Mouse (Mus musculus) hindbrain, embryonic 12.5 days (tissue): ENCODE measurements around the gene Pigt. TPM values are rescaled to one million over a fixed set of nuclear protein-coding genes. Genes with fewer than 3 reads are reported as not detected.
A peak's percentile ranks its signal among the peaks of the same experiment; 100 is the strongest.

ENCODE experiments used
- ATAC-seq: fragments of 200-750 bp; cut with Nextera tagmentation; 2 replicates; pipeline ENCODE4 v1.8.0; 2017; ENCODE audit warnings: moderate TSS enrichment; ENCODE audit not compliant: low FRiP score
- H3K27ac ChIP-seq: fragments of 300-500 bp; sonication (generic); 2 replicates; pipeline ENCODE4 v1.5.1; 2016; ENCODE audit warnings: mild to moderate bottlenecking
- H3K27me3 ChIP-seq: fragments of 300-500 bp; sonication (generic); 2 replicates; pipeline ENCODE4 v1.6.1; 2016; ENCODE audit warnings: mild to moderate bottlenecking
- H3K36me3 ChIP-seq: fragments of 300-500 bp; sonication (generic); 2 replicates; pipeline ENCODE4 v1.6.1; 2016; ENCODE audit warnings: mild to moderate bottlenecking
- H3K4me1 ChIP-seq: fragments of 300-500 bp; sonication (generic); 2 replicates; pipeline ENCODE4 v1.6.1; 2016
- H3K4me2 ChIP-seq: fragments of 300-500 bp; sonication (generic); replicated peaks from 2 replicates; pipeline ENCODE4 v1.6.1; 2016; ENCODE audit warnings: mild to moderate bottlenecking
- H3K4me3 ChIP-seq: fragments of 300-500 bp; sonication (generic); 2 replicates; pipeline ENCODE4 v1.5.1; 2016; ENCODE audit warnings: mild to moderate bottlenecking
- H3K9ac ChIP-seq: fragments of 300-500 bp; sonication (generic); 2 replicates; pipeline ENCODE4 v1.6.1; 2016; ENCODE audit warnings: mild to moderate bottlenecking, moderate library complexity
- H3K9me3 ChIP-seq: fragments of 300-500 bp; sonication (generic); replicated peaks from 2 replicates; pipeline ENCODE4 v1.6.1; 2016; ENCODE audit warnings: mild to moderate bottlenecking
- WGBS: fragments of 180-500 bp; shearing (Covaris S2); methylation state at CpG from one replicate; pipeline ENCODE4 v1.1.7; 2016; 5-methylcytosine and 5-hydroxymethylcytosine counted together
- polyA plus RNA-seq: library from polyadenylated mRNA; unstranded; fragments of >200 nt; fragmentation: Nextera tagmentation; extraction: Ambion mirVana; gene quantifications from 2 replicates; pipeline ENCODE4 v1.2.1, GENCODE M21; 2016

Pigt gene
- polyA plus RNA-seq, result 48.9 and 53.3 TPM in 2 replicates

DNA sequence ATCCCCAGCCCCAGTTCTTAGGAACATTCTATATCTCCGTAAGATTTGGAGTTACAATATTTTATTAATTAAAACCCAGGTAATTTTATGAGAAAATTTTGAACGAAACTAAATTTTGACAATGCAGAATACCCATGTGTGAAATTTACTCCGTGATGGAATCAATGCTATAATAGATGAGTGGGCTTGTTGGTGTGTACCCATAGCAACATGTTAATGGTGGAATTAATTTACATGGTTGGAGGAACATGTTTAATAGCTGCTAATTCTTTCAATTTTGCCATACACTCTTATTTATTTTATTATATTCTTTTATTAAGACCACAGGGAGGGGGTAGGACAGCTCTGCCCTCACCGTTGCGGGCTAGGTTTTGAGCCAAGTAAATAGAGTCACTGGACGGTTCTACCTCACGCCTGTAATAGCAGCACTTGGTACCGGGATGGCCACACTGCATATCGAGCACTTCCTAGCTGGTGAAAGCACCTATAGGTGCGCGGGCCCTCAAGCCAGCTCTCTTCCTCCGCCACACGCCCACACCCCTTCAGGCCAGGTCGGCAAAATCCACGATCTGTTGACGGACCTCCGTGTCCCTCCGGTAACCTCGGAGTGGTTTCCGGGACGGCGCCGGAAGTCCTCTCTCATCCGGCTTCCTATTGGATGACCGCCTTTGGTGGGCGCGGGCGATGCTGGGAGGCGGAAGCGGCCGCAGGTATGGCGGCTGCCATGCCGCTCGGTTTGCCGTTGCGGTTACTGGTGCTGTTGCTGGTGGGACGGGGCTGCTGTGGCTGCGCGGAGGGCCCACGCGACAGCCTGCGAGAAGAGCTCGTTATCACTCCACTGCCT, at the start of gene Pigt:
Gene Pigt (plus strand): TSS at position 674 of the 844 bp plus-strand sequence.
- H3K9me3 ChIP-seq, result no peaks in the 10 kb centered on the region
- H3K27me3 ChIP-seq, result no peaks in the 10 kb centered on the region
- H3K4me1 ChIP-seq, result peaks cover 8% of the 10 kb centered on the region
- 4% methylated on average over 43 of the region's 43 CpGs for whole genome bisulfite sequencing
- peak within 1 kb of the TSS; percentile 67 for H3K9ac ChIP-seq
- H3K27ac ChIP-seq, result peak within 1 kb of the TSS; percentile 53; the same call in 1 of the 2 replicates
- peak within 1 kb of the TSS; percentile 98 for H3K4me2 ChIP-seq
- peak within 1 kb of the TSS; percentile 79 for H3K4me3 ChIP-seq
- H3K36me3 ChIP-seq, result peaks cover 29% of the 10 kb centered on the region
- ATAC-seq, result peak; percentile 92

DNA sequence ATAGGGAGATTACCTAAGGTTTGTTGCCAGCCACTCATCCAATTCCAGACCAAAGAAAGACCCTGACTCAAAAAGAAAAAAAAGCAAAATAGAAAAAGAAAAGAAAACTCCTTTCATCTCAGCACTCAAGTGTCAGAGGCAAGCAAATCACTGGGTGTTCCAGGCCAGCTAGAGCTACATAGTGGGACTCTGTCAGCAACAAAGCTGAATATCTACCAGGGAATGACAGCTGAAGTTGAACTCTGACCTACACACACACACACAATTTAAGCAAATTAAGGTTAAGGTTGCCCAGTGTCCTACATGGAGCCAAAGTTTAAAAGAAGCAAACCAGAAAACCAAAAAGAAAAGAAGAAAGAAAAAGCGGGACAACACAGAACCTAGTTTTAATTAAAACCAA, 49.2 kb upstream of the Pigt start:
- Histone ChIP-seq H3K4me3 (no peak overlapping the region), H3K27me3 (no peaks in the 10 kb centered on the region; the same call in 1 of the 2 replicates), H3K9ac (no peak overlapping the region), H3K9me3 (no peaks in the 10 kb centered on the region), H3K27ac (no peak overlapping the region), H3K4me2 (no peak overlapping the region), H3K4me1 (peaks cover 9% of the 10 kb centered on the region), H3K36me3 (no peaks in the 10 kb centered on the region)
- WGBS, result 75% methylated on average over 1 of the region's 1 CpGs
- no peak for ATAC-seq

DNA sequence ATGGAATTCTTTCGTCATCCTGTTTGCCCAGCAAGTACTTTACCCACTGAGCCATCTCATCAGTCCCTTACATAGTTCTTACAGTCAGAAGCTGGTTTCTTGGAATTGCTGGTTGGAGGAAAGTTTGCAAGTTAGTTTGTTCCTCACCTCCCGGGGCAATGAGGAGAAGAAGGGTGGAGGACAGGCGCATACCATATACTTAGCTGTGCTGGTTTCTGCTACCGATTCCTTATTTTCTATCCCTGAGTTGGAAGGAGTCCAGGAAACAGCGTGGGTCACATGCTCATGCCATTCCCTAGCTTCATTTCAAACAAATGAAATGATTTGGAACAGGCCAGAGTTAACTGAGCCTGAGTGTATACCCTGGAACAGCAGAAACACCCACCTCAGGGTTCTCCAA, 48.4 kb upstream of the Pigt start:
- H3K27me3 ChIP-seq, result peaks cover under 1% of the 10 kb centered on the region; the same call in 1 of the 2 replicates
- WGBS, result 80% methylated on average over 5 of the region's 5 CpGs
- peaks cover 3% of the 10 kb centered on the region; the same call in 1 of the 2 replicates for H3K4me1 ChIP-seq
- H3K9ac ChIP-seq, result no peak overlapping the region
- no peak overlapping the region for H3K27ac ChIP-seq
- H3K4me3 ChIP-seq, result no peak overlapping the region
- no peak overlapping the region for H3K4me2 ChIP-seq
- H3K36me3 ChIP-seq, result no peaks in the 10 kb centered on the region
- no peak for ATAC-seq
- H3K9me3 ChIP-seq, result no peaks in the 10 kb centered on the region

DNA sequence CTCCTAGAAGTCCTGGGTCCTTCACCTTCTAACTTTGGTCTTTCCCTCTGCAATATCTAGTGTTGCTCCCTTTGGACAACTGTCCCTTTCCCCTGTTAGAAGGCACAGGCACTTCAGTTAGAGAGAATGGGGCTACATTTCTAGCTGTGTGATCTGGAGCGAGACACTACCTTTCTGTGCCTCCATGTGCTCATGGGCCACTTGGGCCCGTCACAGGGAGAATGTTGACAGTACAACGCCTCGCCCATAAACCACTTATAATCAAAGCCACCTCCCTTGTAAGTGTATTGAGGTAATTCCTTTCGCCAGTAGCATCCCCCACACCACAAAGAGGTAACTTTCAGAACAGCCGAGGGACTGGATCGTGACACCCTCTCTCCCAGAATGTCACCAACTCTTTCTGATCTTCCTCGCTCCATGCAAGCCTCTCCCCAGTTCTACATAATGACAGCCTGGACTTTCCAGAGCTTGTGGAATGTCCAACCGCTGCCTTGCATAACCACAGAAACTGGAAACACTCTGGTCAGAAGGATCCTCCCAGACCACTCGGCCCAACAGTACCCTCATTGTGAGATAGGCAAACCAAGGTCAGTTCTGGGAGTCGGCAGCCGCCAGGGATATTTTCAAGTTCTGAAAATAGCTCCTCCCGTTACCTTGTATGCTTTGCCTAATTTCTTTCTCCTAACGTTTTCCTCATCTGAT, 47.8 kb upstream of the Pigt start:
- Histone ChIP-seq H3K4me3 (no peak overlapping the region), H3K4me1 (peaks cover 3% of the 10 kb centered on the region; the same call in 1 of the 2 replicates), H3K27me3 (peaks cover 2% of the 10 kb centered on the region; the same call in 1 of the 2 replicates), H3K27ac (no peak overlapping the region), H3K4me2 (no peak overlapping the region), H3K9me3 (no peaks in the 10 kb centered on the region), H3K36me3 (no peaks in the 10 kb centered on the region), H3K9ac (no peak overlapping the region)
- no peak for ATAC-seq
- 91% methylated on average over 14 of the region's 14 CpGs for WGBS

DNA sequence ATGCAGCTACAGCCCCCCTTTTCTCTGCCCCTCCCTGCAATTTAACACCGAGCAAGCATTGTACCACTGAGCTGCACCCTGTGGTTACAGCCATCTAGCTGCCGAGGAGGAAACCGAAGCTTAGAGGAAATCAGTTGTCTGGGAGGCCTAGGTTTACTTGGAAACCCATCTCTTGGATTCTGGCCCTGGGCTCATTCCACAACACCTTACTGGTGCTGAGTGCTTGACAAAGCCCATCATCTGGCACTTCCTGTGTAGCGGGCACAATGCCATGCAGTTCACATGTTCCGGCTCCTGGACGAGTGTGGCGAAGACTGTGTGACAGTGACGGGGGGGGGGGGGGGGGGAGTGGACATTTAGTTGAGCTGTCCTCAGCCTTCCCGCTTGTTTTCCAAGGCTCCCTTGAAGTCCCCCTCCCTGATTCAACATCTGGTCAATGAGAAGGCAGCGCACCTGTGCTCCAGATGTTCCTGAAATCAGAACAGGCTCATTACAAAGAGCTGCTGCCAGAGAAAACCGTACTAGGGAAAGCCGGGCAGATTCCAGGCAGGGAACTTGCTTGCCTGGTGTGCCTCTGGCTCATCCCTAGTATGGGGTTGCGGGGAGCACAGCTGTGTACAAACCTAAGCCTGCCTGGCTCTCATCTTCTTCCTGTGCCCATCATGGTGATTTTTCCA, 45.2 kb upstream of the Pigt start:
- H3K36me3 ChIP-seq, result no peaks in the 10 kb centered on the region
- no peak overlapping the region for H3K9ac ChIP-seq
- H3K27ac ChIP-seq, result no peak overlapping the region
- no peak overlapping the region for H3K4me3 ChIP-seq
- ATAC-seq, result no peak
- H3K9me3 ChIP-seq, result no peaks in the 10 kb centered on the region
- peaks cover 11% of the 10 kb centered on the region for H3K4me1 ChIP-seq
- WGBS, result 39% methylated on average over 11 of the region's 13 CpGs
- H3K4me2 ChIP-seq, result no peak overlapping the region
- H3K27me3 ChIP-seq, result peaks cover 2% of the 10 kb centered on the region; the same call in 1 of the 2 replicates

DNA sequence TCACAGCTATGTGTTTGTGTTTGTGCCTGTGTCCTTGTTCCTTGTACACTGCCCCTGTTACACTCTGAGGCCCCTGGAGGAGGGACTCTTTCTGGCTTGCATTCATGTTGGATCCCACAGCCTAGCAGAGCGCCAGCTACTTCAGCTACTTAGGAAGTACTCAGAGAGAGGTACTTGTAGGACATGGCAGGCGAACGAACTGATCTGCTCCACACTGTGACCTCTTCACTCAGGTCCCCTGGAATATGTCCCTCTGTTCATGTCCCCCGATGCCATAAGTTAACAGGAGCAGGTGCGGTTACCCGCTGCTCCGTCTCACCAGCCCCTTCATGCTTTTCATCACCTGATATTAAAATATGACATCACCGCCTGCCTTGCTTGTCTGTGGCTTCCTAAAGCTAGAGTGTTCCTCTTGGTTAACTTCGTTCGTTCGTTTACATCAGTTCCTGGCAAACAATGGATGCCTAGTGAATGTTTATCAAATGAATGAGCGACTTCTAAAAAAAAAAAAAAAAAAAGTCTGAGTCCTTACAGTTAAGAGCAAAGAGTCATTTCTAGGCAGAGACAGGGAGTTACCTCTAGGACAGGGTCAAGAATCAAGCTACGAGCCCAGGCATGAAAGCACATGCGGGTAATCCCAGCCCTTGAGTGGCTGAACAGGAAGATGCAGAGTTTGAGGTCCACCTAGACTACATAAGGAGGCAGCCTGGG, 44.1 kb upstream of the Pigt start:
- Histone ChIP-seq H3K4me2 (no peak overlapping the region), H3K9ac (no peak overlapping the region; the same call in 1 of the 2 replicates), H3K36me3 (no peaks in the 10 kb centered on the region), H3K9me3 (no peaks in the 10 kb centered on the region), H3K4me1 (peaks cover 11% of the 10 kb centered on the region), H3K4me3 (no peak overlapping the region), H3K27ac (no peak overlapping the region), H3K27me3 (peaks cover 2% of the 10 kb centered on the region; the same call in 1 of the 2 replicates)
- whole genome bisulfite sequencing, result 77% methylated on average over 14 of the region's 14 CpGs
- ATAC-seq, result no peak

DNA sequence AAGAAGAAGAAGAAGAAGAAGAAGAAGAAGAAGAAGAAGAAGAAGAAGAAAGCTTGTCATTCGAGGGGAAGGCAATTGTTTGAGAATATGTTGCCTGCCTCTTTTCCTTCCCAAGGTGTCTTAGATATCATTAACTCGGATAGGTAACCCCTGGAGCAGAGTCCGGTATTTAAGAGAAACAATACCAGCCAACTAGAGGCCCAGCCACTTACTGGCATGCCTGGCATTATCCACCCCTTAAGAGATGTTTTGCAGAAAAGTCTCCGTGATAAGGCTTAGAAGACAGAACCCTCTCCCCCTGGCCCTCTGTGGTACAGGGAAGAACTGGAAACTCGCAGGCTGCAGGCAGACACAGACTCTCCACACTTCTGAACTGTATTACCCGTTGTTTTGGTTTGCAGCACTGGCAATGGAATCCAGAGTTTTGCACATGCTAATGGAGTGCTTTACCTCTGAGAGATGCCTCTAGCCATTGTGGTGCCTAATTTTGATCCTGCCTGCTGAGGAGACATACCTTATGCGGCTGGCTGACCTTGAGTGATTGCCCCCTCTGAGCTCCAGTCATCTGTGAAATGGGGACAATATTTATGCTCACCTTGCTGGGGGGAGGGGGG, 43.3 kb upstream of the Pigt start:
- ATAC-seq, result no peak
- Histone ChIP-seq H3K4me1 (peaks cover 11% of the 10 kb centered on the region), H3K36me3 (no peaks in the 10 kb centered on the region), H3K9me3 (no peaks in the 10 kb centered on the region), H3K27ac (no peak overlapping the region), H3K27me3 (peaks cover 2% of the 10 kb centered on the region; the same call in 1 of the 2 replicates), H3K9ac (no peak overlapping the region), H3K4me3 (no peak overlapping the region), H3K4me2 (no peak overlapping the region)
- WGBS, result 74% methylated on average over 7 of the region's 7 CpGs

DNA sequence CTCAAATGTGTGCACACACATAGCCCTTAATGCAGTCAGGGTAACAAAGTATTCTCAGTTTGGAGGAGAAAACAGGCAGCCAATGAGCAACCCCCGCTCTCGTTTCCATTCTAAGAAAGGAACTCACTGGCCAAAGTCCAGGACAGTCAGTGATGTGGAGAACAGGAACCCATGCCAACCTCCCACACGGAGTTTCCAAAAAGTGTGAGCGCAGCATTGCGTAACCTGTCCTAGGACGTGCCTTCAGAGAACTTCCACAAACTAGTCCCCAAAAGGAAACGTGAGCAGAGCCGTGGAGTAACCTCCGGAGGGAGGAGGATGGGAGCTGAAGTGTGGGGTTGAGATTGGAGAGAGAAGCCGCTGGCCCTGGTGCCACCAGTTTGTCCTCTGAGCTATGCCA, 42.5 kb upstream of the Pigt start:
- no peak overlapping the region for H3K4me3 ChIP-seq
- no peak overlapping the region for H3K9ac ChIP-seq
- WGBS, result 84% methylated on average over 10 of the region's 10 CpGs
- no peak overlapping the region for H3K27ac ChIP-seq
- peaks cover 2% of the 10 kb centered on the region; the same call in 1 of the 2 replicates for H3K27me3 ChIP-seq
- no peaks in the 10 kb centered on the region for H3K36me3 ChIP-seq
- no peak overlapping the region for H3K4me2 ChIP-seq
- peaks cover 11% of the 10 kb centered on the region for H3K4me1 ChIP-seq
- ATAC-seq, result no peak
- no peaks in the 10 kb centered on the region for H3K9me3 ChIP-seq

DNA sequence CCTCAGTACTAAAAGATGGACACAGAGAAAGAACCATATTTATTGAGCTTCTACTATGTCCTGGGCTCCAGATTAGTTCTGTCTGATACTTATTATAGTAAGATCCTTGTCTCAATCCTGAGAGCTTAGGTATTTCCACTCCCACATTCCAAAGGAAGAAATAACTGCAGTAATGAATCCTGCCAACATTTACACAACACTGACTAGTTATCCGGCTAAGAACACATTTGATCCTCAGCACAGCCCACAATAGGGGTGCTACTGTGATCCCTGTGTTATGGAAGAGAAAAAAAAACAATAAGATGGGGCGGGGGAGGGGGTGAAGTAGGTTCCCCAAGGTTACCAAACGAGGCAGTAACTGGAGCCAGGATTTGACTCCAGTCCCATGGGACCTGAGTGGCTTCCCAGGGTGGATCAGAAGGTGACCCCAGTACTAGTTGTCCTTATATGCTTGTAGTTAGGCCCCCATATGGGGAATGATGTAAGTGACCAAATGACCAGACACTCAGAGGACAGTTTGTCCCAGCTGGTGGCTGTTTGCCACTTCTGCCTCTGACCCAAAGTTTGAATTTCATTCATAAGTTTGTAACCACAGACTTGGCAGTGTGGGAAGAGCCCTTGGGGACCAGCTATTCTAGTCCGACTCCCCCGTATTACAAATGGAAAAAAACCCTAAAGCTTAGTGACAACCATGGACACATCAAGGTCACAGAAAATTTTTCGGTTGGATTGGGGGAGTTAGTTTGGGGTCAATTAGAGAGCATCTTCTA, 41.7 kb upstream of the Pigt start:
- 71% methylated on average over 6 of the region's 6 CpGs for WGBS
- no peak overlapping the region for H3K27ac ChIP-seq
- H3K36me3 ChIP-seq, result no peaks in the 10 kb centered on the region
- H3K4me3 ChIP-seq, result no peak overlapping the region
- no peak overlapping the region for H3K4me2 ChIP-seq
- no peaks in the 10 kb centered on the region for H3K9me3 ChIP-seq
- no peak overlapping the region for H3K9ac ChIP-seq
- H3K27me3 ChIP-seq, result peaks cover 2% of the 10 kb centered on the region; the same call in 1 of the 2 replicates
- no peak for ATAC-seq
- H3K4me1 ChIP-seq, result peaks cover 11% of the 10 kb centered on the region

DNA sequence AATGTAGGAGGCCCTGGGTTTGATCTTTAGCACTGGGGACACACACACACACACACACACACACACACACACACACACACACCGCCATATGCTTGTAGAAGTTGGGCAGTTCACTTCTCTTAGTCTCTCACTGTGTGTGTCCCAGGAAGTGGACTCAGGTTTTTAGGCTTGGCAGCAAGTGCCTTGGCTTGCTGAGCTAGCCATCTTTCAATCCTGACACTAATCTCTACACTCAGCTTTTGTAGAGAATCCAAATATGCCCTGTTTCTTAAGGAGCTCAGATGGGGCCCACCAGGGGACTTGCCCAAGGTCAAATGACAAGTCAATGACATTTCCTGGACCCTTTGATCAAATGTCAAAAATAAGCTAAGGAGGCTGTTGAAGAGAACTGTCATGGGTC, 40.9 kb upstream of the Pigt start:
- no peak for ATAC-seq
- Histone ChIP-seq H3K36me3 (no peaks in the 10 kb centered on the region), H3K4me1 (peaks cover 11% of the 10 kb centered on the region), H3K4me3 (no peak overlapping the region), H3K4me2 (peak overlapping the region; percentile 30; the same call in 1 of the 2 replicates), H3K9ac (no peak overlapping the region), H3K9me3 (no peaks in the 10 kb centered on the region), H3K27ac (no peak overlapping the region), H3K27me3 (peaks cover 2% of the 10 kb centered on the region; the same call in 1 of the 2 replicates)
- WGBS, result 89% methylated on average over 1 of the region's 1 CpGs
